Comparison of ENCODE assay signal across 7 mouse cellular contexts in the genomic region with DNA sequence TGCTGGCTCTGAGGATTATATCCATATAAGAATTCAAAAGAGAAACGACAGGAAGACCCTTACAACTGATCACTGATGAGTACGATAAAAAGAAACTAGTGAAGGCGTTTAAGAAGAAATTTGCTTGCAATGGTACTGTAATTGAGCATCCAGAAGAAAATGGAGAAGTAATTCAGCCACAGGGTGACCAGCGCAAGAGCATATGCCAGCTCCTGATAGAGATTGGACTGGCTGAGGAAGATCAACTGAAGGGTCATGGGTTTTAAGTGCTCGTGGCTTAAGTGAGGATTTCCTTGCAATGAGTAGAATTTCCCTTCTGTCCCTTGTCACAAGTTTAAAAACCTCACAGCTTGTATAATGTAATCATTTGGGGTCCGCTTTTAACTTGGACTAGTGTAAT. TPM values are rescaled to one million over a fixed set of nuclear protein-coding genes. Genes with fewer than 3 reads are reported as not detected.
A peak's percentile ranks its signal among the peaks of the same experiment; 100 is the strongest.
ATAC-seq lines count a peak whose summit lies in the region.
"Not testable (repeated sequence)": the region's sequence is repeated elsewhere in the genome, so short reads cannot be mapped to it uniquely, and the experiment has no call there.

No protein-coding gene starts in this region.

- not testable (repeated sequence) for H3K27me3 ChIP-seq in forebrain, embryonic 12.5 days; heart, embryonic 15.5 days; intestine, embryonic 16.5 days (replicated peaks; ENCODE audit: control insufficient read depth, insufficient read depth, low read length); limb, embryonic 15.5 days; megakaryocyte, embryonic 14.5 days (replicated peaks); neural tube, embryonic 13.5 days

- ATAC-seq in common myeloid progenitor, adult 5-6 weeks (replicated peaks; ENCODE audit: low read depth, poor library complexity, severe bottlenecking) = peak; percentile 60
- not testable (repeated sequence) for ATAC-seq in forebrain, embryonic 12.5 days (ENCODE audit: low FRiP score); heart, embryonic 15.5 days (replicated peaks; ENCODE audit: insufficient number of reproducible peaks, insufficient read depth, low FRiP score, low read depth); intestine, embryonic 16.5 days; limb, embryonic 15.5 days (ENCODE audit: insufficient number of reproducible peaks, low FRiP score, low TSS enrichment, low read depth); neural tube, embryonic 13.5 days (ENCODE audit: low read depth)

- 68% methylated on average over 6 of the region's 6 CpGs for WGBS in forebrain, embryonic 12.5 days
- 52% methylated on average over 6 of the region's 6 CpGs for WGBS in heart, embryonic 15.5 days
- 47% methylated on average over 6 of the region's 6 CpGs for WGBS in intestine, embryonic 16.5 days
- WGBS in limb, embryonic 15.5 days = 54% methylated on average over 6 of the region's 6 CpGs
- WGBS in neural tube, embryonic 13.5 days = 70% methylated on average over 6 of the region's 6 CpGs

- H3K4me2 ChIP-seq in forebrain, embryonic 12.5 days = peak overlapping the region; percentile 61
- H3K4me2 ChIP-seq in heart, embryonic 15.5 days = peak overlapping the region; percentile 73
- peak overlapping the region; percentile 59 for H3K4me2 ChIP-seq in intestine, embryonic 16.5 days (ENCODE audit: low read depth, low read length)
- peak overlapping the region; percentile 49 for H3K4me2 ChIP-seq in limb, embryonic 15.5 days
- H3K4me2 ChIP-seq in neural tube, embryonic 13.5 days = peak overlapping the region; percentile 62

- not testable (repeated sequence) for H3K27ac ChIP-seq in forebrain, embryonic 12.5 days; heart, embryonic 15.5 days; intestine, embryonic 16.5 days (ENCODE audit: low read length); limb, embryonic 15.5 days; neural tube, embryonic 13.5 days (replicated peaks)

- not testable (repeated sequence) for H3K4me1 ChIP-seq in forebrain, embryonic 12.5 days; heart, embryonic 15.5 days (replicated peaks); intestine, embryonic 16.5 days (ENCODE audit: control insufficient read depth, insufficient read depth, low read length); limb, embryonic 15.5 days; megakaryocyte, embryonic 14.5 days; neural tube, embryonic 13.5 days (replicated peaks)

- H3K36me3 ChIP-seq in forebrain, embryonic 12.5 days (replicated peaks); heart, embryonic 15.5 days; intestine, embryonic 16.5 days (ENCODE audit: control insufficient read depth, insufficient read depth, low read length); limb, embryonic 15.5 days; megakaryocyte, embryonic 14.5 days (replicated peaks; ENCODE audit: low read length); neural tube, embryonic 13.5 days: not testable (repeated sequence)

- H3K9ac ChIP-seq in forebrain, embryonic 12.5 days = peak overlapping the region; percentile 55
- peak overlapping the region; percentile 32; the same call in 1 of the 2 replicates for H3K9ac ChIP-seq in heart, embryonic 15.5 days
- peak overlapping the region; percentile 53; the same call in 1 of the 2 replicates for H3K9ac ChIP-seq in intestine, embryonic 16.5 days (ENCODE audit: low read depth, low read length)
- H3K9ac ChIP-seq in limb, embryonic 15.5 days = not testable (repeated sequence)
- peak overlapping the region; percentile 71 for H3K9ac ChIP-seq in neural tube, embryonic 13.5 days

- H3K4me3 ChIP-seq in forebrain, embryonic 12.5 days (replicated peaks) = peak overlapping the region; percentile 37
- H3K4me3 ChIP-seq in heart, embryonic 15.5 days = peak overlapping the region; percentile 41
- H3K4me3 ChIP-seq in intestine, embryonic 16.5 days (ENCODE audit: low read length) = peak overlapping the region; percentile 39
- peak overlapping the region; percentile 37 for H3K4me3 ChIP-seq in limb, embryonic 15.5 days
- H3K4me3 ChIP-seq in megakaryocyte, embryonic 14.5 days (replicated peaks) = peak overlapping the region; percentile 90
- peak overlapping the region; percentile 37 for H3K4me3 ChIP-seq in neural tube, embryonic 13.5 days

- H3K9me3 ChIP-seq in forebrain, embryonic 12.5 days; heart, embryonic 15.5 days (replicated peaks); intestine, embryonic 16.5 days (ENCODE audit: control insufficient read depth, low read length); limb, embryonic 15.5 days; megakaryocyte, embryonic 14.5 days; neural tube, embryonic 13.5 days: not testable (repeated sequence)

RNA-seq across cellular contexts. Expression of a gene that starts 58.4 kb away (rescaled TPM):
- total RNA-seq in common myeloid progenitor, adult 5-6 weeks (2017) = 8.4 and 17.3 TPM in 2 replicates
- polyA plus RNA-seq in forebrain, embryonic 12.5 days (2016; fragmentation: Nextera tagmentation; extraction: Ambion mirVana) = 9.8 and 11.4 TPM in 2 replicates
- 3.5 and 4.0 TPM in 2 replicates for polyA plus RNA-seq in heart, embryonic 15.5 days (2015; fragmentation: Nextera tagmentation; extraction: Ambion mirVana)
- 3.0 and 3.6 TPM in 2 replicates for polyA plus RNA-seq in intestine, embryonic 16.5 days (2015; fragmentation: Nextera tagmentation; extraction: Ambion mirVana)
- polyA plus RNA-seq in limb, embryonic 15.5 days (2015; fragmentation: Nextera tagmentation; extraction: Ambion mirVana) = 3.9 and 5.5 TPM in 2 replicates
- polyA plus RNA-seq in megakaryocyte, embryonic 14.5 days (2012; ENCODE audit: insufficient read depth, low replicate concordance) = not detected in 2 replicates
- polyA plus RNA-seq in neural tube, embryonic 13.5 days (2015; fragmentation: Nextera tagmentation; extraction: Ambion mirVana) = 9.5 and 11.4 TPM in 2 replicates

Comparison
In these comparisons a context has a peak if more than half of its experiments do, and no peak if none do; other contexts are left out.
1. H3K4me3 ChIP-seq: peak in every context shown above with its lines; median percentile 90 in megakaryocyte, embryonic 14.5 days; 41 in heart, embryonic 15.5 days; 39 in intestine, embryonic 16.5 days; 37 in forebrain, embryonic 12.5 days; 37 in limb, embryonic 15.5 days; 37 in neural tube, embryonic 13.5 days.